Mouse (Mus musculus) spleen, adult 2 months (tissue): Measurements from ENCODE around the gene Gm10273. TPM values are rescaled to one million over a fixed set of nuclear protein-coding genes. Genes with fewer than 3 reads are reported as not detected.

ENCODE experiments used
- DNase-seq, 2 experiments: peaks; one replicate each; pipeline versions ENCODE4 v3.0.0 to v3.0.0-alpha.2; 2012 to 2021; ENCODE audit warnings: low spot score in 2 of 2, low read depth in 1 of 2
- H3K27ac ChIP-seq: fragments of 200-500 bp; 2 replicates; pipeline ENCODE4 v1.5.1; 2012; ENCODE audit warnings: low read length, inconsistent platforms; ENCODE audit not compliant: insufficient read depth
- H3K27me3 ChIP-seq: fragments of 200-500 bp; 2 replicates; pipeline ENCODE4 v1.6.1; 2012; ENCODE audit warnings: mild to moderate bottlenecking, moderate library complexity, low read length, inconsistent platforms; ENCODE audit not compliant: control insufficient read depth, insufficient read depth
- H3K36me3 ChIP-seq: fragments of 200-500 bp; 2 replicates; pipeline ENCODE4 v1.6.1; 2012; ENCODE audit warnings: mild to moderate bottlenecking, low read length, inconsistent platforms; ENCODE audit not compliant: control insufficient read depth, insufficient read depth
- H3K4me1 ChIP-seq: fragments of 200-500 bp; 2 replicates; pipeline ENCODE4 v1.6.1; 2011; ENCODE audit warnings: inconsistent platforms; ENCODE audit not compliant: control insufficient read depth, insufficient read depth, insufficient read length
- H3K4me3 ChIP-seq: fragments of 200-500 bp; 2 replicates; pipeline ENCODE4 v1.5.1; 2011; ENCODE audit warnings: mild to moderate bottlenecking, inconsistent platforms; ENCODE audit not compliant: insufficient read depth, insufficient read length; ENCODE audit errors: extremely low read depth
- CTCF ChIP-seq: fragments of 200-500 bp; IDR thresholded peaks from 2 replicates; pipeline ENCODE4 v1.5.1; 2011; ENCODE audit warnings: mild to moderate bottlenecking, inconsistent platforms; ENCODE audit not compliant: insufficient read depth, insufficient read length, insufficient replicate concordance; ENCODE audit errors: extremely low read depth
- POLR2A ChIP-seq: fragments of 200-500 bp; IDR thresholded peaks from 2 replicates; pipeline ENCODE4 v1.6.1; 2011; ENCODE audit warnings: low read depth, low read length, inconsistent platforms
- WGBS: fragments of 180-500 bp; shearing (Covaris S2); methylation state at CpG from one replicate; pipeline ENCODE4 v1.1.7; 2018; 5-methylcytosine and 5-hydroxymethylcytosine counted together
- polyA plus RNA-seq: library from polyadenylated mRNA; depleted of rRNA; stranded (reverse); fragments of >200 nt; gene quantifications from 2 replicates; pipeline ENCODE4 v1.2.3, GENCODE M21; 2012

The Gm10273 gene
- polyA plus RNA-seq, 1 experiment = 1.7 TPM

DNA sequence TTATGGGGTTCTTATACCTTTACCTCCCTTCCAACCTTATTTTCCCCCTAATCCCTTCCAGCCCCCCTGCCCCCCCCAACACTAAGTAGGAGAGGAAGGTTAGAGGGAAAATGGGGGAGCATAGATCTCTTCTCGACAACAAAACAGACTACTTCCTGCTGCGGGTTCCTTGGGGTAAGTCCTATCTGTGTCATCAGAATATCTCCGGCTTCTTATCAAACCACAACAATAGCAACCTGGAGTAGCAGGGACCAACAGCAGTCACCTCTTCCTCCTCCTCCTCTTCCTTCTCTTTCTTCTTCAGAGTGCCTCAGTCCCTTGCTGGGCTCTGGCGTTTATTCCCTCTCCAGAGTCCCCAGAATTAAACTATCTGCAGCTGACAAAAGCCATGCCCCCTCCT lies 3.5 kb upstream of the Gm10273 start:
- H3K27ac ChIP-seq = no peak overlapping the region
- TF ChIP-seq CTCF (no peak), POLR2A (no peak)
- 4% methylated on average over 4 of the region's 4 CpGs for WGBS

DNA sequence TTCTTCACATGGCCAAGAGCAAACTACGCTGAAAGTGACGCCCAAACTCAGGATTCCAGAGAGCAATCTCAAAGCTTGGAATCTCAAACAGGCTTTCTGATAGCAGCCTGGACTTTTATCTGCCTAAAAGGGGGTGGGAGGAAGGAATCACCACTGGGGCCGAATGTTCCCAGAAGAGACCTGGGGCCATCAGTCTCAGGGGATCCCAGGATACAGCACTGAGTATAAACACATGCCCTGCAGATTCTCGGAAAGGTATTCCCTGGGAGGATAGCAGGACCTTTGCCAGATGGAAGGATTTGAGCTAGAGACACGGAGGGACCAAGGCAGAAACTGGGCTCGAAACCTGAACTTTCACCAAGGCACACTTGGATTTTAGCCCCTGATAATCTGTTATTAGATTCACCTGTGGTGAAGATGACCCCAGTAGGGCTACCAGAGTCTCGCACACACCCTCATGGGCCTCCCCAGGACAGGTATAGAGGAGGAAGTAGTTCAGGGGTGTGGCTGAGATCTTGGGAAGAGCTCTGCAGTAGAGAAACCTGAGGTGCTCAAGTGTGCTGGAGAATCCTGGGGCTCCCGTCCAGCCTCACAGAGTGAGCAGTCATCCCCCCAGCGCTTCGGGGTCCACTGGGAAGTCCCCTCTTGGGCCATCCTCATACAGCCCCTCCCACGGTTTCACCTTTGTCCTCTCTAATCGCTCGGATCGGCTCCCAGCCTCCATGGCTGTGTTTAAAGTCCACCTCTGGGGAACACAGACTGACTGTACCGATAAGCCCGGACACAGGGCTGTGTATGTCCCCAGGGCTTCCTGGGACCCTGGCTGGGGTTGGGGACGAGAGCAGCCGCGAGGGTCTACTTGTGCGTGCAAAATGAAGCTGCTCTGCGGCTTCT lies 7.7 kb downstream of the Gm10273 start, which contains the start of gene Pla2g12b:
Gene Pla2g12b (plus strand): TSS at position 762 of the 894 bp plus-strand sequence.
- 82% methylated on average over 21 of the region's 21 CpGs for WGBS
- TF ChIP-seq CTCF = no peak
- H3K36me3 ChIP-seq = no peaks in the 10 kb centered on the region
- no peak within 1 kb of the TSS for H3K4me3 ChIP-seq
- H3K27me3 ChIP-seq = no peaks in the 10 kb centered on the region
- no peak within 1 kb of the TSS for H3K27ac ChIP-seq
- no peak for DNase-seq
- H3K4me1 ChIP-seq = no peaks in the 10 kb centered on the region

More for the DNA sequence above, 3.5 kb upstream of the Gm10273 start:
- Histone ChIP-seq H3K27me3 (no peaks in the 10 kb centered on the region), H3K4me3 (no peak overlapping the region), H3K4me1 (no peaks in the 10 kb centered on the region; the same call in 1 of the 2 replicates), H3K36me3 (no peaks in the 10 kb centered on the region)
- no peak for DNase-seq

DNA sequence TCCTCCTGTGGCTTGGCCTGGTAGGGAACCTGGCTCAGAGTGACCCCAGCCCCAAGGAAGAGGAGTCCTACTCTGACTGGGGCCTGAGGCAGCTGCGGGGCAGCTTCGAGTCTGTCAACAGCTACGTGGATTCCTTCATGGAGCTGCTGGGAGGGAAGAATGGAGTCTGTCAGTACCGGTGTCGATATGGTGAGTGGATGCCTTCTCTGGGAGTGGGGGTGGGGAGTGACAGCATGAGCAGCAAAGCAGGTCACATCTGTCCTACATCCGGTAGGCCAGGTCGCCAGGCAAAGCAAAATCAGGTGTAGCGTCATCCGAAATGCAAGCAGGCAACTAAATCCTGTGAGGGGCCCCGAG lies 8.3 kb downstream of the Gm10273 start:
- DNase-seq = no peak
- Histone ChIP-seq H3K36me3 (no peaks in the 10 kb centered on the region), H3K27ac (no peak overlapping the region), H3K4me3 (no peak overlapping the region), H3K4me1 (no peaks in the 10 kb centered on the region), H3K27me3 (no peaks in the 10 kb centered on the region)
- TF ChIP-seq CTCF (no peak), POLR2A (no peak)
- WGBS = 94% methylated on average over 10 of the region's 10 CpGs

DNA sequence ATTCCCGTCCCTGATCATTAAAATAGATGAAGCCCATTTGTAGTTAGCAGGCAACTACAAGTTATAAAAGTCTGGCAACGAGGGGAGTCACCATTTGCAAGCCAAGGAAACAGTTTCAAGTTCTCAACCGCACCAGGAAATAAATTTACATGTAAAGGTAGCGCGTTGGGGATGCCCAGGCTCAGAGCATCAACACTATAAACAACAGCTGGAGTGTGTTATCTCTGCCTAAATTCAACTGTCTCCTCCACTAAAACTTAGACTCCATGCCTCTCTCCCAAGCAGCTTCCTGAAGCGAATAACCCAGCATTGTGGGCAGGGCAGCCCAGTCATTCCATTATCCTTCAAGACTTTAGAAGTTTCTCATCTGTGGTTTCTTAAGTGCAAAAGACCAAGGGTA lies 13.1 kb downstream of the Gm10273 start:
- WGBS = 49% methylated on average over 6 of the region's 6 CpGs
- no peak overlapping the region for H3K27ac ChIP-seq
- no peak for DNase-seq
- TF ChIP-seq CTCF (no peak), POLR2A (no peak)
- no peaks in the 10 kb centered on the region for H3K27me3 ChIP-seq
- H3K36me3 ChIP-seq = no peaks in the 10 kb centered on the region
- H3K4me3 ChIP-seq = no peak overlapping the region
- no peaks in the 10 kb centered on the region for H3K4me1 ChIP-seq

DNA sequence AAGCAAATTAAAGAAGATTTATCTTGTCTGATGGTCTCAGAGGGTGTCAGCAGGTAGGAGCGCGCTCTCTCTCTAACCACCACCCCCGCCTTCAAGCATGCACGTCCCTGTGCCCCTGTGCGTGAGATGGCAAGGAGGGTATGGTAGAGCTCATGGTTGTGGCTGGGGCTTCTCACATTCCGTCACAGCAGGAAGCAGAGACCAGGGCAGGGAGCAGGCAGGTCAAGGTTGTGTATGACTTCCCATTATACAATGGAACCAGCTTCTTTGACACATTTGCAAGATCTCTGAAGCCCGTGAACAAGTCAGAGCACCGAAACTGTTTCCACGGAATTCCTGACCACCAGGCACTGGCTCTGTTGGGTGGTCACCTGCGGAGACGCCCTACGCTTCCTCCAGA lies 14.8 kb downstream of the Gm10273 start:
- TF ChIP-seq POLR2A (no peak), CTCF (no peak)
- H3K27ac ChIP-seq = no peak overlapping the region
- WGBS = 78% methylated on average over 12 of the region's 12 CpGs
- no peak overlapping the region for H3K4me3 ChIP-seq
- no peaks in the 10 kb centered on the region for H3K4me1 ChIP-seq
- H3K36me3 ChIP-seq = no peaks in the 10 kb centered on the region
- DNase-seq = no peak
- H3K27me3 ChIP-seq = no peaks in the 10 kb centered on the region

DNA sequence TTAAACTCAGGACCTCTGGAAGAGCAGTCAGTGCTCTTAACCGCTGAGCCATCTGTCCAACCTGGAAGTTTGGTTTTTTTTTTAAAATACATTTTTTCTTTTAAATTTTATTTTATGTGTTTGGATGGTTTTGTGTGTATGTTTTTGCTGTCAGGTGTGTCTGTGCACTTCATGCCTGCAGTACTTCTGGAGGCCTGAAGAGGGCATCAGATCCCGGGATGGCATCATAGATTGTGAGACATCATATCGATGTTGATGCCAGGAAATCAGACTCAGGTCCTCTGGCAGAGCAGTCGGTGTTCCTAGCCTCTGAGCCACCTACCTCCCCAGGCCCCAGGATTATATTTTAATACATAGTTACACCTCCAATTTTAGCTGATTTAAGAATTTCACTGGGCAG lies 18.3 kb downstream of the Gm10273 start:
- H3K4me1 ChIP-seq = no peaks in the 10 kb centered on the region
- DNase-seq = no peak
- 87% methylated on average over 4 of the region's 4 CpGs for WGBS
- no peaks in the 10 kb centered on the region for H3K27me3 ChIP-seq
- no peak overlapping the region for H3K27ac ChIP-seq
- no peak overlapping the region for H3K4me3 ChIP-seq
- TF ChIP-seq CTCF (no peak), POLR2A (no peak)
- H3K36me3 ChIP-seq = no peaks in the 10 kb centered on the region

DNA sequence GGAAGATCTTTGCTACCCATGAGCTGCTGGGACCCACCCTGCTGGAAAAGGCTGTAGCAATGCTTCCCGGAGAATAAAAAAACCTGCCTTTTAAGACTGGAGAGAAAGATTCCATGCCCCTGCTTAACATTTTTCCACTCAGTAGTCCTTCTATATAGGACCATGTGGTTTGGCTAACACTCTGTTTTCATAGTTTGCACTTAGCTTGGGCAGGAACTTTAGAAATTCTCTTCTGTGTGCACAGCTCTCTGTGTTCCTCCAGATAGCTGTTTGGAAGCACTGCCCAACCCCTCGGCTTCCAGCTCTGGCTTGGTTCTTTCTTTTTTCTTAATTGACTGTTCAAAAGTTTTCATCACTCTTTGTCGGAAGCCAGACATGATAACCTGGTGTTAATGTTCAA lies 21.2 kb downstream of the Gm10273 start:
- Histone ChIP-seq H3K4me1 (no peaks in the 10 kb centered on the region), H3K27ac (no peak overlapping the region), H3K36me3 (no peaks in the 10 kb centered on the region), H3K4me3 (no peak overlapping the region), H3K27me3 (no peaks in the 10 kb centered on the region)
- WGBS = 88% methylated on average over 3 of the region's 3 CpGs
- DNase-seq = no peak
- TF ChIP-seq CTCF (no peak), POLR2A (no peak)
